Mouse (Mus musculus): ENCODE measurements at regions not wholly inside any gene's neighbourhood (a gene's known extent, or its start where the extent isn't known, plus 50 kb on each side); places are given as distances from the start of the nearest gene placed in this dataset.
"Not testable (repeated sequence)": the region's sequence is repeated elsewhere in the genome, so short reads cannot be mapped to it uniquely, and the experiment has no call there.

GRCm38 (mm10) chr16:15175516-15175915 is 141.7 kb upstream of the Gm21897 start:
- DNase-seq (ENCODE audit: low spot score) = no peak

- DNase-seq (ENCODE audit: low spot score) = no peak
Measured at GRCm38 (mm10) chr16:15185714-15186113, 131.5 kb upstream of the Gm21897 start.

- DNase-seq (ENCODE audit: low spot score) = no peak
Measured at GRCm38 (mm10) chr16:15194926-15195711, 122.1 kb upstream of the Gm21897 start.

GRCm38 (mm10) chr16:15195931-15196330 is 121.3 kb upstream of the Gm21897 start:
- not testable (repeated sequence) for DNase-seq (ENCODE audit: low spot score)

GRCm38 (mm10) chr16:15196855-15197254 is 120.4 kb upstream of the Gm21897 start:
- no peak for DNase-seq (ENCODE audit: low spot score)

DNA sequence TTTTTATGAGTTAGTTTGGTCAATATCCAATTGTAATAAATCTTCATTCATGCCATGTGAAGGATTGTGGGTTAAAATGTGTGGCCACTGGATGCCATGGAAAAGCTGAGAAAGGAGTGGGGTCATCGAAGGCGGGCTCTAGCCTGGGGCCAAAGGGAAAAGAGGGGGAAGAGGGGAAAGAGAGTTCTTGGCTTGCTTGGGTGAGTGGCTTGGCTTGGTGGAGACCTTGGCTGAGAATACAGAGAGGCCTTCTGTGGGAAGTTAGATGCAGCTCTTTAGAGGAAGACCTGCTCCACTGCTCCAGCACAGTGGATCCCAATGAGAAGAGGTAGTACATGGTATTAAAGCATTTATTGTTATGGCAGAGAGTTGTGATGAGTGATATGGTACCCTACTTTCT is 101.3 kb upstream of the Gm21897 start:
- no peak for DNase-seq (ENCODE audit: low spot score)

DNA sequence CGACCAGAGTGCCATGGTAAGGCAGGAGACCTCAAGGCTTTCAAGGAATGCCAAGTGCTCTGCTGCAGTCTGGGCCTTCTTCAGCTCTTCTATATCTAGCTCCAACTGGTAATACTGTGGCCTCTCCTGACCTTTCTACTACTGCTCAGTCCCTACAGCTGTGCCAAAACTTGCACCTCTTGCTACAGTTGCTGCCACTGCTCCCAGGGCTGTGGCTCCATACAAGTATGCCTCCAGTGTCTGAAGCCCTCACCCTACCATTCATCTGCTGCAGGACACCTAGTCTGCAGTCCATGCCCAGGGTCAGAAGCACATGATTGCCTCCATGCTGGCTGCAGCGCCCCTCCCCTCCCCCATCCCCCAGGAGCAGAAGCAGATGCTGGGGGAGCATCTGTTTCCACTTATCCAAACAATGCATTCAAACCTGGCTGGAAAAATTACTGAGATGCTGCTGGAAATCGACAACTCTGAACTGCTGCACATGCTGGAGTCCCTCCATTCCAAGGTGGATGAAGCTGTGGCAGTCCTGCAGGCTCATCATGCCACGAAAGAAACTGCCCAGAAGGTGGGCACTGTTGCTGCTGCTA is 96.2 kb upstream of the Gm21897 start:
- DNase-seq (ENCODE audit: low spot score) = no peak

GRCm38 (mm10) chr16:15237836-15238235 is 79.4 kb upstream of the Gm21897 start:
- DNase-seq (ENCODE audit: low spot score) = no peak

DNA sequence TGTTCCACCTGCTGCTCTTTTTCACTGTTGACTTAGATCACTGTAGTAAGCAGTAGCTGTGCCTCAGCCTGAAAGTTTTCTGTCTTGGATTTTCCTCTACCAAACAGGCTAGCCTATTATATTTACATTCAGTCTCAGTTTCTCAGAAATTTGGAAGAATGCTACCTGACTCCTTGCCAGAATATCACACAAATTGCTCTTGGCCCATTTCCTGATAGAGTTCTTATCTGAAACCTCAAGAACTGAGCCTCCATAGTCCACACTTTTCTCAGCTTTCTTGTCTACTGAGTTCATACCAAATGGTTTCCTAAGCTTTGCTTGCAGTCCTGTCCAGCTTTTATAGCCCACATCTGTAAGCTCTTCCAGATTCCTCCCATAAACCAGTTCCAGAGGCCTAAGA is 78.8 kb upstream of the Gm21897 start:
- no peak for DNase-seq (ENCODE audit: low spot score)

DNA sequence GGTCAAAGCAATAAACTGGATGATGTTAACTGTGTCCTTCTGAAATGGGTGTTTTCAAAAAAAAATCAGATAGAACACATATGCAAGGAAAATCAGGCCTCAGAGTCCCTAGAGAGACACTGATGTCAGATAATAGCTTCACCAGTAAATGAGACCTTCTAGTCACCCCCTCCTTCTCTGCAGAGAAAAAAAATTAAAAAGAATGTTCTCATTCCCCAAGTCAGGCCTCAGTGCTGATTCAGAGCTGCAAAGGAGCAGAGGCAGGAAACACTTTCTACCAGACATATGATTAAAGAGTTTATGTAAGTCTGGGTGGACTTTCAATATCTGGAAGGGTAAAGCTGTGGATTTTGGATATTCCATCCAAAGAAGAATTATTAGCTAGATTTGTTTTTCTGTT is 67.1 kb upstream of the Gm21897 start:
- DNase-seq (ENCODE audit: low spot score) = no peak

GRCm38 (mm10) chr16:15251686-15252085 is 65.6 kb upstream of the Gm21897 start:
- no peak for DNase-seq (ENCODE audit: low spot score)

DNA sequence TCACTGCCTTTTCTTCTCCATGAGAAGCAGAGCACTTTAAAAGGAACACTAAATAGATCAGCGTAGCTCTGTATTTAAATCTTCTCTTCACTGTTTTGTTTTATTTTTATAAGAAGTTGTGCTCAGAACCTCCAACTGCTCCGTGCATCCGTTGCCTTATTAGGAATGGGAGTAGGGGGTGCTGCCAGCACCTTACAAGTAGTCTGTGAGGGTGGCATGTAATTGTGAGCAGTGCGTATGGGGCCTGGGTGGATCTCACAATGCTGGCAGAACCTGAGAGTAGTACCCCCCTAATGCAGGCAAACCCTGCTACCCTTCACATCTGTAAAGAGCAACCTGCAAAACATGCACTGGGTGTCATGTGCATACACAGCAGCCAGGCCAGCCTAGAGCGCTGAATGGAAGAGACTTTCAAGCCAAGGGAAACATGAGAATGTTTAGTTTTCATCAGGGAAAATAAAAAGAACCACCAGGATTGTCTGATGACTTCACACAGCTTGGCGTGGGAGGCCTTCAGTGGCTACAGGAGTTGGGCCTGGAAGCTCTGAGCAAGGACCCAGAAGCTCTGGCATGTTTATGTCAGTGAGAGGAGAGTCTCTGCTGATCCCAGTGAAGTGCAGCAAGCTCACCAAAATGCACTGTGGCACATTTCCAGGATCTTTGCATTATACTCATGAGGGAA is 64.5 kb upstream of the Gm21897 start:
- no peak for DNase-seq (ENCODE audit: low spot score)

- DNase-seq (ENCODE audit: low spot score) = no peak
Measured at GRCm38 (mm10) chr16:15253348-15253693, 63.9 kb upstream of the Gm21897 start.

DNA sequence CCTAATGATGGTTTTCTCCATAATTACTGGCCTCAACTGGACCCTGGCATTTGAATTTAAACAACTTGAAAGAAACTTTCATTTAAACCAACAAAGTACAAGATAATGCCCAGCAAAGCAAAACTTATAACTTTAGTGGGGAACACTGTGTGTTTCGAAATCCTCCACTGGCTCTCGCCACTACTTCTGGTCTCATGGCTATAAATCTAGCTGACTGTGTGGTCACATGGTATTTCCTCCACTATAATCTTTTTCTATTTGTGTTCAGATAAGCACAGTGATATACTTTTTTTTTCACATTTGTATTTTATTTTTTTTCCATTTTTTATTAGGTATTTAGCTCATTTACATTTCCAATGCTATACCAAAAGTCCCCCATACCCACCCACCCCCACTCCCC is 62.6 kb upstream of the Gm21897 start:
- DNase-seq (ENCODE audit: low spot score) = no peak

- no peak for DNase-seq (ENCODE audit: low spot score)
Measured at GRCm38 (mm10) chr16:15259474-15259873, 57.8 kb upstream of the Gm21897 start.

DNA sequence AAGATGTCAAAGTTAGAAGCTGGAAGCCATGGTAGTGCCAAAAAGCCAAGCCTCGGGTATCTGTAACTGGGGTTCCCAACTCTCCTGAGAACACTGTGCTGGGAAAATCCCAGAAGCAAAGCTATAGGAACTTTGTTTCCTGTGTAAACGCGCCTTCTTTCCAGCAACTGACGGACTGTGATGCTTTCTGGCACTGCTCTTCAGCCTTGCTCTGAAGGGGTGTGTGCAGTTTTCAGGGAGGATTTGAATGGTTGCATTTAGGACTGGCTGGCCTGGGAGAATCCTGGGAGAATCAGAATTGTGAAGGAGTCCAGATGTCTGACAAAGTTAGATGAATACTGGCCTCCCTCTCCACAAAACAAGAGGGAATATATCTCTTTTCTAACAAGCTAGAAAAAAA is 57.2 kb upstream of the Gm21897 start:
- no peak for DNase-seq (ENCODE audit: low spot score)
